Mouse (Mus musculus) liver, embryonic 12.5 days (tissue): ENCODE data around the gene Cyp17a1. TPM values are rescaled to one million over a fixed set of nuclear protein-coding genes. Genes with fewer than 3 reads are reported as not detected.
A peak's percentile ranks its signal among the peaks of the same experiment; 100 is the strongest.

Source experiments
- ATAC-seq: fragments of 200-750 bp; cut with Nextera tagmentation; 2 replicates; pipeline ENCODE4 v1.8.0; 2017; ENCODE audit warnings: moderate number of reproducible peaks, mild to moderate bottlenecking, moderate library complexity
- H3K27ac ChIP-seq: fragments of 300-500 bp; sonication (generic); 2 replicates; pipeline ENCODE4 v1.5.1; 2016; ENCODE audit warnings: mild to moderate bottlenecking
- H3K27me3 ChIP-seq: fragments of 300-500 bp; sonication (generic); replicated peaks from 2 replicates; pipeline ENCODE4 v1.6.1; 2016; ENCODE audit warnings: mild to moderate bottlenecking, moderate library complexity
- H3K36me3 ChIP-seq: fragments of 300-500 bp; sonication (generic); 2 replicates; pipeline ENCODE4 v1.6.1; 2016; ENCODE audit warnings: mild to moderate bottlenecking, moderate library complexity
- H3K4me1 ChIP-seq: fragments of 300-500 bp; sonication (generic); 2 replicates; pipeline ENCODE4 v1.6.1; 2016
- H3K4me2 ChIP-seq: fragments of 300-500 bp; sonication (generic); 2 replicates; pipeline ENCODE4 v1.6.1; 2016; ENCODE audit warnings: mild to moderate bottlenecking, moderate library complexity
- H3K4me3 ChIP-seq: fragments of 300-500 bp; sonication (generic); 2 replicates; pipeline ENCODE4 v1.5.1; 2016; ENCODE audit warnings: mild to moderate bottlenecking, moderate library complexity
- H3K9ac ChIP-seq: fragments of 300-500 bp; sonication (generic); 2 replicates; pipeline ENCODE4 v1.6.1; 2016; ENCODE audit warnings: mild to moderate bottlenecking, moderate library complexity
- H3K9me3 ChIP-seq: fragments of 300-500 bp; sonication (generic); replicated peaks from 2 replicates; pipeline ENCODE4 v1.6.1; 2016; ENCODE audit warnings: mild to moderate bottlenecking, moderate library complexity
- WGBS: fragments of 180-500 bp; shearing (Covaris S2); methylation state at CpG from one replicate; pipeline ENCODE4 v1.1.7; 2016; ENCODE audit not compliant: insufficient replicate concordance; 5-methylcytosine and 5-hydroxymethylcytosine counted together
- polyA plus RNA-seq: library from polyadenylated mRNA; unstranded; fragments of >200 nt; fragmentation: Nextera tagmentation; extraction: Ambion mirVana; gene quantifications from 2 replicates; pipeline ENCODE4 v1.2.1, GENCODE M21; 2016

Gene Cyp17a1
- polyA plus RNA-seq, 1 experiment from 2014 or later: 0.06 TPM

DNA sequence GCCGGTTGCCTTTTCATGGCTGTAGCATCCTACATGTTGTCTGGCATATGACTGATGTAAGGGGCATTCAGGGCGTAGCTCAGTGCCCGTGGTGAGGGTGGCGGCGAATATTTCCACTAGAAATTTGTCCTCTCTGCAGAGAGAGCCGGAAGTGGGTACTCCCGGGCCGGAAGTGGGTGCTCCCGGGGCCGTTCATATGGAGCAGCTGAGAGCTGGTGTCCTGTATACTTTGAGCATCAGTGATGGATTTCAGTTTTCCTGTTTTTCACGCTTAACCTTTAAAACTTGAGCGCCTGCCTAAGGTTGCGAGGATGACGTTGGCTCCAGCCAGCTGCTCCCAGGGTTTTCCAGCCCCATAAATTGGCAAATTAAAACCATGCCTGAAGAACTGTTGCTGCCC is 33.5 kb downstream of the Cyp17a1 start:
- Histone ChIP-seq H3K36me3 (peaks cover 23% of the 10 kb centered on the region), H3K4me3 (no peak overlapping the region), H3K9me3 (no peaks in the 10 kb centered on the region), H3K27me3 (no peaks in the 10 kb centered on the region), H3K4me1 (peaks cover 96% of the 10 kb centered on the region), H3K4me2 (0 out of 2 replicates have a peak overlapping the region, but pooled peaks have one; percentile 7), H3K27ac (peak overlapping the region; percentile 64; the same call in 1 of the 2 replicates), H3K9ac (no peak overlapping the region)
- ATAC-seq: no peak
- 82% methylated on average over 14 of the region's 14 CpGs for WGBS

- Histone ChIP-seq H3K27me3 (no peaks in the 10 kb centered on the region), H3K27ac (peak overlapping the region; percentile 64; the same call in 1 of the 2 replicates), H3K9ac (peak overlapping the region; percentile 19), H3K36me3 (peaks cover 19% of the 10 kb centered on the region), H3K4me3 (no peak overlapping the region), H3K9me3 (no peaks in the 10 kb centered on the region), H3K4me2 (0 out of 2 replicates have a peak overlapping the region, but pooled peaks have one; percentile 7), H3K4me1 (peaks cover 96% of the 10 kb centered on the region)
- peak; percentile 70 for ATAC-seq
These were observed 33.9 kb downstream of the Cyp17a1 start for GRCm38 (mm10) chr19:46639053-46639452.

DNA sequence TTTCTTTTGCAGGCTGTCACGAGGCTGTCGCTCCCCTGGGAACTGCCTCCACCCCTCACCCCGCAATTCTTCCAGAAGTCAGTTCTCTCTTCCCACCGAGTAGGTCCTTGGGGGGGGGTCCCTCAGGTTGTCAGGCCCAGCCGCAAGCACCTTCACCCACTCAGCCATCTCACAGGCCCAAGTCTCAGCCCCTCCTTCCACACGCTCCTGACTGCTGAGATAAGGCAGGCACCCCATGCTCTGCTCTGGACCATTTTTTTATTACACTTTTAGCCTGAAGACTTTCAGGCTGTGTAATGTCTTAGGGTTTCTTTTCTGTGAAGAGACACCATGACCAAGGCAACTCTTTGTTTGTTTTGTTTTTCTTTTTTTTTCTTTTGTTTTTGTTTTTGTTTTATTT is 35.4 kb downstream of the Cyp17a1 start:
- no peaks in the 10 kb centered on the region for H3K9me3 ChIP-seq
- peak overlapping the region; percentile 64 for H3K27ac ChIP-seq
- no peak overlapping the region for H3K9ac ChIP-seq
- peaks cover 90% of the 10 kb centered on the region for H3K4me1 ChIP-seq
- no peak overlapping the region for H3K4me2 ChIP-seq
- peak; percentile 67; the same call in 1 of the 2 replicates for ATAC-seq
- 52% methylated on average over 6 of the region's 6 CpGs for whole genome bisulfite sequencing
- H3K36me3 ChIP-seq: peaks cover 22% of the 10 kb centered on the region
- no peaks in the 10 kb centered on the region for H3K27me3 ChIP-seq
- H3K4me3 ChIP-seq: no peak overlapping the region

DNA sequence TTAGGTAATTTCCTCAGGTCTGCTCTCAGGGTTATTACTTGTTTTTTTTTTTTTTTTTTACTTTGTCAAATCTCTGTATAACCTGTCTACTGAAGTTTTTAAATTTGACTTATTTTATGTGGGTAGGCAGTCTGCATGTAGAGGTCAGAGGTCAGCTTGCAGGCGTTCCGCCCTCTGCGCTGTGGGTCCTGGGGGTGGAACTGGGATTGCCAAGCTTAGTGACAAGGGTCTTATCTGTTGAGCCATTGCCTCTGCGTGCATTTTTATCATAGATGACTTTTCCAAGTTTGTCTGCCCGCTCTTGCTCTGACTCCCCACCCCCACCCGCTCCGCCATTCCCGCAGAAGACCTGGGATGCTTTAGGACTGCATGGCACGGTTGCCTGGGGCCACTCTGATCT is 37.2 kb downstream of the Cyp17a1 start:
- Histone ChIP-seq H3K4me1 (peaks cover 82% of the 10 kb centered on the region), H3K4me2 (peak overlapping the region; percentile 29; the same call in 1 of the 2 replicates), H3K4me3 (no peak overlapping the region), H3K9ac (no peak overlapping the region), H3K9me3 (no peaks in the 10 kb centered on the region), H3K36me3 (peaks cover 24% of the 10 kb centered on the region), H3K27ac (no peak overlapping the region), H3K27me3 (no peaks in the 10 kb centered on the region)
- WGBS: 39% methylated on average over 9 of the region's 9 CpGs
- ATAC-seq: peak; percentile 55

DNA sequence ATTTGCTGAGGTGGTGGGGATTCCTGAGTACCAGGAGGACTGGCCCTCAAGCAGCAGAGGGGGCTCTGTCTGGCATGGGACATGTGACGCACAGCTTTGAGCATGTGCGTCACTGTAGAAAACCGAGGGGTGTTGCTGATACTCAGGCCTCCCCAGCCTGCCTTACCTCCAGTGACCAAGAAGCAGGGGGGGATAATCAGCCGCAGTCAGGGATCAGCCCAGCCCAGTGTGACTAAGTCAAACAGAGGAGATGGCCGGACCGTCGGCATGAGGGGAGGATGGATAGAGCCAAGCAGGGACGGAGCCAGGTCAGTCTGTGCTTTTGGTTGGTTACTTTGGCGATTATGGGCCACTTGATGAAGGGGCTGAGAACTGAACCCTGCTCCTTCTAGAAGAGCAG is 41.3 kb downstream of the Cyp17a1 start:
- no peak overlapping the region for H3K4me2 ChIP-seq
- peaks cover 64% of the 10 kb centered on the region for H3K4me1 ChIP-seq
- no peaks in the 10 kb centered on the region for H3K27me3 ChIP-seq
- H3K27ac ChIP-seq: no peak overlapping the region
- no peaks in the 10 kb centered on the region for H3K9me3 ChIP-seq
- H3K9ac ChIP-seq: no peak overlapping the region
- no peak overlapping the region for H3K4me3 ChIP-seq
- ATAC-seq: no peak
- 79% methylated on average over 9 of the region's 9 CpGs for WGBS
- peaks cover 8% of the 10 kb centered on the region for H3K36me3 ChIP-seq

DNA sequence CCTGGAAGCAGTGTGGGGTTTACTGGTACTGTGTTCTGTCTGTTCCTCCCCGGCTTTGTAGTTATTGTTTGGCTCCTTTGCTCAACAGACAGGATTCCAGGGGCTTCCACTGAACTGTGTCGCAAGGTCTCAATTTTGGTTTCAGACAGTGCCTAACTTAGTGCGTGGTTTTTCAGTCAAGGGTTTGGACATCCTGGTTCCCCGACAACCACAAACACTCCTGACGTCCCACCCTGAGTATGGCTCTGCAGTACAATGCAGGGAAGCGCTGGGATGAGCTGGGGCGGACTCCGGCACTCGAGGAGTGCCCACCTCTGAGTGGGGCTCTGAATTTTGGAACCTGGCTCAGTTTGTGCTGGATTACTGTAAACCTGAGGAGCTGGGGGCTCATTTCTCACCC is 43.2 kb downstream of the Cyp17a1 start:
- peaks cover 18% of the 10 kb centered on the region for H3K36me3 ChIP-seq
- ATAC-seq: no peak
- H3K27me3 ChIP-seq: no peaks in the 10 kb centered on the region
- H3K4me2 ChIP-seq: no peak overlapping the region
- no peaks in the 10 kb centered on the region for H3K9me3 ChIP-seq
- no peak overlapping the region for H3K9ac ChIP-seq
- H3K4me3 ChIP-seq: no peak overlapping the region
- WGBS: 67% methylated on average over 9 of the region's 9 CpGs
- H3K4me1 ChIP-seq: peaks cover 48% of the 10 kb centered on the region
- no peak overlapping the region for H3K27ac ChIP-seq

DNA sequence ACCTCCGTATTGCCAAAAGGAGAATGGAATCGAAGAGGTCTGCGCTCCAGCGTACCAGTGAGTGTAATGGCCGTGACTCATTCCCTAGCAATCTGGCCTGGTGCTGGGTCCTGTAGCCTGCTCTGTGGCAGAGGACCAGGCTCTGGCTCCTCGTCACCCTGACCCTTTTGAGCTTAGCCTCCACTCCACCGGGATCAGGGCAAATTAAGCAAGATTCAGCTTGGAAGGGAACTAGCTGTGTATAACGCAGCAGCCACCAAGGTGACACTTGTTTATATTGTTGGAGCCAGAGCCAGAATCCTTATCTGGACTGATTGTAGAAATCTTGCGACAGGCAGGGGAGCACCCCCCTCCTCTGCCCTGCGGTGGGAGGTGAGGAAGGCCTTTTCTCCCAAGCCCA is 44.6 kb downstream of the Cyp17a1 start:
- Histone ChIP-seq H3K4me3 (no peak overlapping the region), H3K27me3 (no peaks in the 10 kb centered on the region), H3K36me3 (peaks cover 21% of the 10 kb centered on the region), H3K4me1 (peaks cover 46% of the 10 kb centered on the region), H3K4me2 (no peak overlapping the region), H3K9me3 (no peaks in the 10 kb centered on the region), H3K9ac (no peak overlapping the region), H3K27ac (no peak overlapping the region)
- WGBS: 75% methylated on average over 10 of the region's 10 CpGs
- no peak for ATAC-seq

DNA sequence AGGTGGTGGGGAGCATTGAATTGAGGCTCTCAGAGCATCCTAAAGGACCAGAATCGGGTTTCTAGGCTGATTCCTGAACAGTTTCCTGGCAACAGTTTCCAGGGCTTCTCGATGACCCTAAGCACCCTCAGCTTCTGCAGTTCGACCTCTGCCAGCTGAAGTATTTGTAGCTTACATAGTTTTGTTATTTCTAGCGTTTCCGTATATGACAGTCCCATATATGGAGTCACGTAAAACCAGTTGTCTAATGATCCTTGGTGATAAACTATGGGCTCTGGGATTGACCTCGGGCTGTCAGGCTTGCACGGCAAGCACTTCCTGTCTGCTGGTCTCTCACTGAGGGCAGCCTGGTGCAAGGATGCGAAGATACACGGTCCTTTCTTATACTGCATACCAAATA is 47.5 kb downstream of the Cyp17a1 start:
- Histone ChIP-seq H3K4me1 (peaks cover 61% of the 10 kb centered on the region), H3K9me3 (no peaks in the 10 kb centered on the region), H3K36me3 (peaks cover 16% of the 10 kb centered on the region), H3K4me3 (no peak overlapping the region), H3K4me2 (no peak overlapping the region), H3K27ac (no peak overlapping the region), H3K9ac (no peak overlapping the region), H3K27me3 (no peaks in the 10 kb centered on the region)
- 68% methylated on average over 10 of the region's 10 CpGs for WGBS
- no peak for ATAC-seq

DNA sequence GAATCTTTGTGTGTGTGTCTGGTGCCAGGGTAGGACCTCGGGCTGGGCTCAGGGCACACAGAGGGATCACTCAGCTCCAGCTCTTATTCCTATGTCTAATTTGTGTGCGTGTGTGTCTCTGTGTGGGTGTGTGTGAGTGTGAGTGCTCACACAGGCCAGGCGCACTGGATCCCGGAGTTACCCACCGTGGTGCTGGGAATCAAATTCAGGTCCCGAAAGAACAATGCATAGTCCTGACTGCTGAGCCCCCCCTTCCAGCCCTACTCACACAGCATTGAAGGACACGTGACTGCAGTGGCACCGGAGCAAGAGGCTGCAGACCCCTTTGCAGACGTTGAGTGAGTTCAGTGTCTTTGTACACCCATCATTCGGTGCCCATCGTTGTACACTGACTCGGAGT is 48.0 kb downstream of the Cyp17a1 start:
- ATAC-seq: no peak
- no peaks in the 10 kb centered on the region for H3K9me3 ChIP-seq
- no peaks in the 10 kb centered on the region for H3K27me3 ChIP-seq
- peaks cover 57% of the 10 kb centered on the region for H3K4me1 ChIP-seq
- 90% methylated on average over 12 of the region's 12 CpGs for WGBS
- no peak overlapping the region for H3K4me2 ChIP-seq
- no peak overlapping the region for H3K9ac ChIP-seq
- no peak overlapping the region for H3K4me3 ChIP-seq
- H3K36me3 ChIP-seq: peaks cover 16% of the 10 kb centered on the region
- no peak overlapping the region for H3K27ac ChIP-seq

- 62% methylated on average over 19 of the region's 19 CpGs for WGBS
- Histone ChIP-seq H3K36me3 (peaks cover 13% of the 10 kb centered on the region), H3K9me3 (no peaks in the 10 kb centered on the region), H3K4me3 (peak overlapping the region; percentile 31), H3K27me3 (no peaks in the 10 kb centered on the region), H3K9ac (peak overlapping the region; percentile 40), H3K4me2 (peak overlapping the region; percentile 53), H3K4me1 (peaks cover 61% of the 10 kb centered on the region), H3K27ac (peak overlapping the region; percentile 61)
- ATAC-seq: no peak
These were observed 48.9 kb downstream of the Cyp17a1 start for GRCm38 (mm10) chr19:46623790-46624772.

GRCm38 (mm10) chr19:46623194-46623667 is 49.7 kb downstream of the Cyp17a1 start:
- WGBS: 28% methylated on average over 16 of the region's 16 CpGs
- no peaks in the 10 kb centered on the region for H3K27me3 ChIP-seq
- peak overlapping the region; percentile 61 for H3K27ac ChIP-seq
- no peaks in the 10 kb centered on the region for H3K9me3 ChIP-seq
- no peak overlapping the region for H3K9ac ChIP-seq
- peaks cover 65% of the 10 kb centered on the region for H3K4me1 ChIP-seq
- peak overlapping the region; percentile 53 for H3K4me2 ChIP-seq
- H3K4me3 ChIP-seq: peak overlapping the region; percentile 31
- peak; percentile 28; the same call in 1 of the 2 replicates for ATAC-seq
- peaks cover 20% of the 10 kb centered on the region for H3K36me3 ChIP-seq

DNA sequence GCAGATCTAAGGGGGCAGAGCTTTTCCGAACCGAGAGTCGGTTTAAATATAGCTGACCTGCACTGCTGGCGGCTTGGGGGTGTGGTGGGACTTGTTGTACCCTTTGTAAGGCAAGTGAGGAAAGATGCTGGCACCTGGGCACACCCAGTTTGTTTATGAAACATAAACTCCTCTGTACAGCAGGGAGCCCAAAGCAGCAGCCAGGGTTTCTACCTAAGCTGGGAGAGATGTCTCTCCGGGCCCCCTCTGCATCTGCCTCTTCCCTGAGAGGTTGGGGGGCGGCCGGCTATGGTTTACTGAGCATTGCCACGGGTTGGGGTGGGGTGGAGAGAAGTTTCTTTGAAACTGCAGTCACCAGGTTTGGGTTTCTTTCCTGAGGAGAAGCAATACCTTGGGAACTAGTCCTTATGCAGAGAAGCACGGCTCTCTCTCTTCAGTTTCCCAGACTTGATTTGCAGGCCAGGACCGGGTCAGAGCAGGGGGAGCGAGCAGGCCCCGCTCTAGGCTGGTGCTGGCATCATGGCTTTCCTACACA is 50.2 kb downstream of the Cyp17a1 start:
- no peak for ATAC-seq
- Histone ChIP-seq H3K27ac (peak overlapping the region; percentile 17), H3K4me3 (no peak overlapping the region), H3K9ac (no peak overlapping the region), H3K36me3 (peaks cover 23% of the 10 kb centered on the region), H3K9me3 (no peaks in the 10 kb centered on the region), H3K4me1 (peaks cover 64% of the 10 kb centered on the region), H3K4me2 (peak overlapping the region; percentile 53), H3K27me3 (no peaks in the 10 kb centered on the region)
- WGBS: 37% methylated on average over 12 of the region's 12 CpGs
